Mouse (Mus musculus) kidney, postnatal 0 days (tissue): ENCODE results near the gene Gtpbp8. TPM values are rescaled to one million over a fixed set of nuclear protein-coding genes. Genes with fewer than 3 reads are reported as not detected.

ENCODE experiments used
- ATAC-seq: fragments of 200-750 bp; cut with Nextera tagmentation; replicated peaks from 2 replicates; pipeline ENCODE4 v1.8.0; 2017; ENCODE audit warnings: low read depth, moderate number of reproducible peaks, moderate TSS enrichment, moderate library complexity; ENCODE audit not compliant: low FRiP score
- DNase-seq: peaks from one replicate; pipeline ENCODE4 v3.0.0-alpha.2; 2016; ENCODE audit warnings: low spot score
- H3K27ac ChIP-seq: fragments of 300-500 bp; sonication (generic); 2 replicates; pipeline ENCODE4 v1.5.1; 2014; ENCODE audit warnings: mild to moderate bottlenecking
- H3K27me3 ChIP-seq: fragments of 300-500 bp; sonication (generic); 2 replicates; pipeline ENCODE4 v1.6.1; 2014; ENCODE audit warnings: low read length, mixed read lengths; ENCODE audit not compliant: insufficient read depth
- H3K36me3 ChIP-seq: fragments of 300-500 bp; sonication (generic); 2 replicates; pipeline ENCODE4 v1.6.1; 2014; ENCODE audit warnings: low read length, mixed read lengths; ENCODE audit not compliant: insufficient read depth
- H3K4me1 ChIP-seq: fragments of 300-500 bp; sonication (generic); replicated peaks from 2 replicates; pipeline ENCODE4 v1.6.1; 2014; ENCODE audit warnings: antibody characterized with exemption, low read length, mixed read lengths; ENCODE audit not compliant: insufficient read depth
- H3K4me2 ChIP-seq: fragments of 300-500 bp; sonication (generic); 2 replicates; pipeline ENCODE4 v1.6.1; 2014; ENCODE audit warnings: mild to moderate bottlenecking, low read length, moderate library complexity, mixed read lengths
- H3K4me3 ChIP-seq: fragments of 300-500 bp; sonication (generic); replicated peaks from 2 replicates; pipeline ENCODE4 v1.5.1; 2014; ENCODE audit warnings: low read depth, low read length
- H3K9ac ChIP-seq: fragments of 300-500 bp; sonication (generic); 2 replicates; pipeline ENCODE4 v1.6.1; 2014; ENCODE audit warnings: low read depth, low read length
- H3K9me3 ChIP-seq: fragments of 300-500 bp; sonication (generic); replicated peaks from 2 replicates; pipeline ENCODE4 v1.6.1; 2016; ENCODE audit warnings: low read length, inconsistent platforms, mixed read lengths
- CTCF ChIP-seq: IDR thresholded peaks from 2 replicates; pipeline ENCODE4 v1.5.1; 2016; ENCODE audit warnings: antibody characterized with exemption, low read depth, mild to moderate bottlenecking, moderate library complexity
- WGBS: fragments of 180-500 bp; shearing (Covaris S2); extraction: QIAGEN DNeasy Blood & Tissue Kit; methylation state at CpG from one replicate; pipeline ENCODE4 v1.1.7; 2014; 5-methylcytosine and 5-hydroxymethylcytosine counted together
- polyA plus RNA-seq: library from polyadenylated mRNA; unstranded; fragments of >200 nt; fragmentation: Nextera tagmentation; extraction: Ambion mirVana; gene quantifications from 2 replicates; pipeline ENCODE4 v1.2.1, GENCODE M21; 2015

The Gtpbp8 gene
- polyA plus RNA-seq, 1 experiment from 2014 or later = 30.6 TPM

- Histone ChIP-seq H3K4me1 (no peaks in the 10 kb centered on the region), H3K4me2 (no peak overlapping the region), H3K36me3 (no peaks in the 10 kb centered on the region), H3K27ac (0 out of 2 replicates have a peak overlapping the region, but pooled peaks have one; percentile 19), H3K27me3 (no peaks in the 10 kb centered on the region), H3K9ac (no peak overlapping the region), H3K4me3 (no peak overlapping the region), H3K9me3 (no peaks in the 10 kb centered on the region)
- DNase-seq (peak; percentile 93), ATAC-seq (peak; percentile 49; the same call in 1 of the 2 replicates)
- peak; percentile 88 for TF ChIP-seq CTCF
- WGBS = 30% methylated on average over 10 of the region's 10 CpGs
These were observed 29.6 kb downstream of the Gtpbp8 start for GRCm38 (mm10) chr16:44716305-44717140.

DNA sequence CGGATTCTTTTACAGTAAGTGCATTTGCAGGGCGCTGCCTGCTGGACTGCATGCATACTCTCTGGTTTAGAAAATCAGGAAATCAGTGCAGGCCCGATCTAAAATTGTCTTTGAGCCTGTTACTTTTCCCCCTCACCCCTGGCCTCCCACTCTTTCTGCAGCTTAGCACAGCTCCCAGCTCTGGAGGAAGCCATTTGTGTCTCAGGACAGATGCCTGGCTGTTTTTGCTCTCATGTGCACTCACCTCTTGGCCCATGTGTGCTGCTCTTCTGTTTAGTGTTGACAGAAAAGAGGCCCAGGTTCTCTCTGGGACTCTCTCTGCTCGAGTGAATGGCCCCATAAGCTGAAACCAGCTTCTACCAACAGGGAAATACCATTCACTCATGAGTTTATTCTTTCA lies 42.7 kb downstream of the Gtpbp8 start:
- Histone ChIP-seq H3K4me1 (peaks cover 11% of the 10 kb centered on the region; the same call in 1 of the 2 replicates), H3K4me3 (no peak overlapping the region), H3K36me3 (no peaks in the 10 kb centered on the region), H3K9ac (no peak overlapping the region), H3K27ac (no peak overlapping the region), H3K4me2 (no peak overlapping the region), H3K27me3 (no peaks in the 10 kb centered on the region), H3K9me3 (no peaks in the 10 kb centered on the region)
- DNase-seq (no peak), ATAC-seq (no peak)
- 41% methylated on average over 4 of the region's 4 CpGs for WGBS
- no peak for TF ChIP-seq CTCF

- ATAC-seq = no peak
- 57% methylated on average over 5 of the region's 5 CpGs for WGBS
- no peak overlapping the region for H3K27ac ChIP-seq
- H3K9ac ChIP-seq = no peak overlapping the region
- no peaks in the 10 kb centered on the region for H3K9me3 ChIP-seq
- H3K4me1 ChIP-seq = peaks cover 11% of the 10 kb centered on the region; the same call in 1 of the 2 replicates
- no peak overlapping the region for H3K4me2 ChIP-seq
- TF ChIP-seq CTCF = no peak
- no peak overlapping the region for H3K4me3 ChIP-seq
- DNase-seq = no peak
- H3K36me3 ChIP-seq = no peaks in the 10 kb centered on the region
- H3K27me3 ChIP-seq = no peaks in the 10 kb centered on the region
These were observed 43.9 kb downstream of the Gtpbp8 start for GRCm38 (mm10) chr16:44702272-44702671.

GRCm38 (mm10) chr16:44701155-44701554 lies 45.0 kb downstream of the Gtpbp8 start:
- no peak overlapping the region for H3K4me3 ChIP-seq

GRCm38 (mm10) chr16:44697473-44698205 lies 48.5 kb downstream of the Gtpbp8 start:
- no peak for DNase-seq
- 81% methylated on average over 5 of the region's 5 CpGs for WGBS
- Histone ChIP-seq H3K9ac (no peak overlapping the region), H3K4me1 (0 out of 2 replicates have a peak, but pooled peaks cover 4% of the 10 kb centered on the region), H3K27ac (no peak overlapping the region), H3K9me3 (no peaks in the 10 kb centered on the region), H3K27me3 (no peaks in the 10 kb centered on the region), H3K4me2 (no peak overlapping the region), H3K36me3 (no peaks in the 10 kb centered on the region), H3K4me3 (no peak overlapping the region)
- no peak for ATAC-seq
- TF ChIP-seq CTCF = no peak

More at GRCm38 (mm10) chr16:44701155-44701554, 45.0 kb downstream of the Gtpbp8 start:
- WGBS = 57% methylated on average over 3 of the region's 3 CpGs
- no peaks in the 10 kb centered on the region for H3K36me3 ChIP-seq
- H3K27ac ChIP-seq = no peak overlapping the region
- ATAC-seq = no peak
- H3K4me2 ChIP-seq = no peak overlapping the region
- H3K27me3 ChIP-seq = no peaks in the 10 kb centered on the region
- no peaks in the 10 kb centered on the region for H3K9me3 ChIP-seq
- DNase-seq = no peak
- H3K9ac ChIP-seq = no peak overlapping the region
- TF ChIP-seq CTCF = no peak
- peaks cover 11% of the 10 kb centered on the region; the same call in 1 of the 2 replicates for H3K4me1 ChIP-seq

DNA sequence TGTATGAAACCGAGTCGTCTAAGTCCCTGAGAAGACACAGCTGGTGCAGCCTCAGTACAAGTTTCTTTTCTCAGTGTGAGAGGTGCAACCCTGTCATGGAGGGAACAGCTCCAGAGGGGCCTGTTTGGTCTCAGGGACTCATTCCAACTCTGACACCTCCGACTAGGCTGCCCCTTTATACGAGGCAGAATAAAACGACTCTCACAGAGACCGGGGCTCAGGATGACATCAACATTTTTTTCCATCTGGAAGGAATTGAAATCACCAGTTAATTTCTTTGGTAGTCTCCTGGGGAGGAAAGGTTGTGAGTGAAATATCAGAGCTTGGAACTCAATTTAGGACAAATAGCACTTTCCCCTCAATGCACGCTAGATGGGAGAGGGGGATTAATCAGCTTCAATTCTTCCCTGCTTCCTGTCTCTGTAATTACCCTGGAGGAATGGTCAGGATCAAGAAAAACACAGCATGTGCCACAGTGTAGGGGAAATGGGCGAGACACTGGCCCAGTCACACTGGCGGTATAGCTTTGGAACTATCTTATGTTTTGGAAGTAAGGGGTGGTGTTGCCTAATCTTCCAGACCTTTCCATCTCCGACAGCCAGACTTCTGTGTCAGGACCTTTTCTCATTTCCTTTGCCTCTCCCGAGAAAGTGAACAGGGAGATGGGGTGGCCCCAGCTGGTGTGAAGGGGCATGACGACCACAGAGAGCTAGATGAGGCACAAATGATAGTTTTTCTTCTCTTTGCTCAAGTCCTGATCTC lies 50.1 kb downstream of the Gtpbp8 start:
- 0 out of 2 replicates have a peak, but pooled peaks cover 3% of the 10 kb centered on the region for H3K4me1 ChIP-seq
- 22% methylated on average over 12 of the region's 12 CpGs for WGBS
- ATAC-seq (peak; percentile 89), DNase-seq (peak; percentile 50)
- H3K4me2 ChIP-seq = no peak overlapping the region
- H3K27ac ChIP-seq = peak overlapping the region; percentile 70
- no peaks in the 10 kb centered on the region for H3K36me3 ChIP-seq
- peak; percentile 19; the same call in 1 of the 2 replicates for TF ChIP-seq CTCF
- no peak overlapping the region for H3K9ac ChIP-seq
- H3K9me3 ChIP-seq = no peaks in the 10 kb centered on the region
- H3K4me3 ChIP-seq = no peak overlapping the region
- H3K27me3 ChIP-seq = no peaks in the 10 kb centered on the region
